Mouse (Mus musculus) hindbrain, embryonic 14.5 days (tissue): Measurements from ENCODE around the gene Clec2i. TPM values are rescaled to one million over a fixed set of nuclear protein-coding genes. Genes with fewer than 3 reads are reported as not detected.
"Not testable (repeated sequence)": the region's sequence is repeated elsewhere in the genome, so short reads cannot be mapped to it uniquely, and the experiment has no call there.

Experiments
- ATAC-seq: fragments of 200-750 bp; cut with Nextera tagmentation; 2 replicates; pipeline ENCODE4 v1.8.0; 2017; ENCODE audit warnings: moderate number of reproducible peaks, mild to moderate bottlenecking, moderate TSS enrichment, moderate library complexity; ENCODE audit not compliant: low FRiP score
- DNase-seq: peaks from one replicate; pipeline ENCODE4 v3.0.0-alpha.2; 2015; ENCODE audit warnings: low spot score
- H3K27ac ChIP-seq: fragments of 300-500 bp; sonication (generic); 2 replicates; pipeline ENCODE4 v1.5.1; 2014; ENCODE audit warnings: mild to moderate bottlenecking, moderate library complexity
- H3K27me3 ChIP-seq: fragments of 300-500 bp; sonication (generic); 2 replicates; pipeline ENCODE4 v1.6.1; 2014; ENCODE audit warnings: mild to moderate bottlenecking, low read length, mixed read lengths; ENCODE audit not compliant: control insufficient read depth, insufficient read depth
- H3K36me3 ChIP-seq: fragments of 300-500 bp; sonication (generic); replicated peaks from 2 replicates; pipeline ENCODE4 v1.6.1; 2014; ENCODE audit not compliant: control insufficient read depth, insufficient read depth
- H3K4me1 ChIP-seq: fragments of 300-500 bp; sonication (generic); replicated peaks from 2 replicates; pipeline ENCODE4 v1.6.1; 2014; ENCODE audit warnings: antibody characterized with exemption, low read length, mixed read lengths; ENCODE audit not compliant: control insufficient read depth, insufficient read depth
- H3K4me2 ChIP-seq: fragments of 300-500 bp; sonication (generic); replicated peaks from 2 replicates; pipeline ENCODE4 v1.6.1; 2014; ENCODE audit warnings: mild to moderate bottlenecking, moderate library complexity
- H3K4me3 ChIP-seq: fragments of 300-500 bp; sonication (generic); replicated peaks from 2 replicates; pipeline ENCODE4 v1.5.1; 2014; ENCODE audit warnings: mild to moderate bottlenecking, low read length
- H3K9ac ChIP-seq: fragments of 300-500 bp; sonication (generic); 2 replicates; pipeline ENCODE4 v1.6.1; 2014
- H3K9me3 ChIP-seq: fragments of 300-500 bp; sonication (generic); 2 replicates; pipeline ENCODE4 v1.6.1; 2016; ENCODE audit warnings: low read length; ENCODE audit not compliant: control insufficient read depth
- WGBS: fragments of 180-500 bp; shearing (Covaris S2); extraction: QIAGEN DNeasy Blood & Tissue Kit; methylation state at CpG from one replicate; pipeline ENCODE4 v1.1.7; 2014; 5-methylcytosine and 5-hydroxymethylcytosine counted together
- polyA plus RNA-seq: library from polyadenylated mRNA; unstranded; fragments of >200 nt; fragmentation: Nextera tagmentation; extraction: Ambion mirVana; gene quantifications from 2 replicates; pipeline ENCODE4 v1.2.1, GENCODE M21; 2014

Gene Clec2i
- polyA plus RNA-seq = not detected in 2 replicates

DNA sequence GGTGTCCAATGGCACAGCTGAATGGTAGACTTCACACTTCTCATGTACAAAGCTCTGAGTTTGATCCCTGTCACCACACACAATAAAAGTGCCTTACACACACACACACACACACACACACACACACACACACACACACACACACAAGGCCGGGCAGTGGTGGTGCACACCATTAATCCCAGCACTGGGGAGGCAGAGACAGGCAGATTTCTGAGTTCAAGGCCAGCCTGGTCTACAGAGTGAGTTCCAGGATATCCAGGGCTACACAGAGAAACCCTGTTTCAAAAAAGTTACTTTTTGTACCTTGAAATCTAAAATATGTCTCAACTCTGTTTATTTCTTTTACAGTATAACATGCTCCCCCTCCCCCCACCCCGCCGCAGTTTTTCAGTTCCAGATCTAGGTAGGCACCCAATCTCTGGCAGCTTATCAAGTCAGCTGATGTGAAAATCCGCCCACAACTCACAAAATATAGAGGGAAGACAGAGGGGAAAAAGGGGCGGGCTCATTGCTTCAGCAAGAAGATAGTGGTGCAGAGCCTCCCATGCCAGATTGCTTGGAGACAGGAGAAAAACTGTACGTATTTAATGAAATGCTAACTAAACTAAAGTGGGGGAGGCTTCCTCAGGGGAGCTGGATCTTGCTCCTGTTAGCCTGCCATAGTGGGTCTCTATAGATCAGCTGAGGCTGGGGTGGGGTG, at the start of gene Clec2i:
TSS of gene Clec2i (plus strand) at position 498 of the 700 bp plus-strand sequence.
- not testable (repeated sequence) for H3K9ac ChIP-seq, H3K4me1 ChIP-seq, H3K36me3 ChIP-seq, ATAC-seq, H3K9me3 ChIP-seq, H3K4me3 ChIP-seq, DNase-seq, H3K27ac ChIP-seq, H3K27me3 ChIP-seq, H3K4me2 ChIP-seq
- WGBS = 87% methylated on average over 6 of the region's 6 CpGs

DNA sequence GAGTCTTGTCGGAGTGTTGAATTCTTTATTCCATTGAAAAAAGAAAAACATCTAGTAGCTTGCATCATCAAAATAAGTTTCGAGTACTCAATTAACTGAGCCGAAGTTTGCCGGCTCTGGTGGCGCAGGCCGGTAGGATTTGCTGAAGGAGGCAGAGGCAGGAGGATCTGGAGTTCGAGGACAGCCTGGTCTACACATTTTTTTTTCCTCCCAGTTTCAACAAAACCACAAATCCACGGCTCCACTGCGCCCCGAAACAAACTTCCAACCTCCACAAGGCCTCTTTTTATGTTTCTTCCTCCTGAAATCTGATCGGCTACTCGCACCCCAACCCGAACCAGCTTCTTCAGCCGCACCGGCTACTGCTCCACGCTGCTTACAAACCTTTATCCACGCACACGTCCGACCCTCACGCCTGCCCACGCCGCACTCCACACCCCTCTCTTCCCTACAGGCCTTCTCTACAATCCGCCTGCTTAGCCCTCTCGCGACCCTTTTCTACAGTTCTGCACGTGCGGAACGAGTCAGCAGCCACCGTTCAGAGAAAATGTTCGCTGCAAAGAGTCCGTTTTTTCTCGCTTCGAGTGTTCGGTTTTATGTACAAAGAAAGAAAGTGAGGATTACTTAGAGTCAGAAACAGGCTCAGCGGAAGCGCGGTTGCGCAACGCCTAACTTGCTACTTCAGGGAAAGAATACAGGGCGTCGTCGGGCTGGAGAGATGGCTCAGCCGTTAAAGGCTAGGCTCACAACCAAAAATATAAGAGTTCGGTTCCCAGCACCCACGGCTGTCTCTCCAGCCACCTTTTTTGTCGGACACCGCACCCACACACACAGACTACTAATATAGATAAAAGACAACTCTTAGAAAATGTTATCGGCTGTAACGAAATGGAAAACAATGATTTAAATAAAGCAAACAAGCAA, 48.8 kb upstream of the Clec2i start:
- no peaks in the 10 kb centered on the region for H3K9me3 ChIP-seq
- H3K9ac ChIP-seq = peak overlapping the region; percentile 89
- DNase-seq = peak; percentile 99
- H3K4me1 ChIP-seq = 0 out of 2 replicates have a peak, but pooled peaks cover 14% of the 10 kb centered on the region
- peak overlapping the region; percentile 67 for H3K4me2 ChIP-seq
- H3K4me3 ChIP-seq = peak overlapping the region; percentile 89
- 0% methylated on average over 49 of the region's 49 CpGs for WGBS
- no peaks in the 10 kb centered on the region for H3K27me3 ChIP-seq
- peak; percentile 59 for ATAC-seq
- H3K36me3 ChIP-seq = no peaks in the 10 kb centered on the region
- peak overlapping the region; percentile 92 for H3K27ac ChIP-seq

DNA sequence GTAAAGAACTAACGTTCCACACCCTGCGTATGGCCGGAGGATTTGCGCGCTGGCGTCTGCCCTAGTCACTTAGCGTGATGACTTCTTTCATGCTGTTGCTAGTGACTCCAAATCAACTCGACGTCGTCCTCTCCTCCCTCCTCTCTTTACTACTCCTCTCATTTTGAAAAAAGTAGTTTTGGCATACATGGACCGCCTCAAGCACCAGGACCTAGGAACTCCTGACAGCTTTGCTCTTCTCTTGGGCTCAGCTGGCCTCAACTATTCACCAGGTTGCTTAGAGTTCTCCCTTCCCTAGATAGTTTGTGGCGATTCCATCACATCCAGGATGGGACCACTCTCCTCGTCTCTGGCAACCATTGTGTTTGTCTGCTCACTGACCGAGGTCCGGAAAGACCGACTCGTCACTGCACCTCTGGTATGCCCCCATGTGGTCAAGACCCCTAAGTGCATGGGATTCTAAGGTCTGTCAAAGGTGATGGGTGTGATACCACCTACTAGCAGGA, 48.1 kb upstream of the Clec2i start:
- H3K9me3 ChIP-seq = no peaks in the 10 kb centered on the region
- peak overlapping the region; percentile 89 for H3K4me3 ChIP-seq
- H3K36me3 ChIP-seq = no peaks in the 10 kb centered on the region
- WGBS = under 1% methylated on average over 17 of the region's 17 CpGs
- peak overlapping the region; percentile 89 for H3K9ac ChIP-seq
- ATAC-seq = peak; percentile 7; the same call in 1 of the 2 replicates
- peak overlapping the region; percentile 92 for H3K27ac ChIP-seq
- no peaks in the 10 kb centered on the region for H3K27me3 ChIP-seq
- peak overlapping the region; percentile 67 for H3K4me2 ChIP-seq
- peak; percentile 76 for DNase-seq
- H3K4me1 ChIP-seq = 0 out of 2 replicates have a peak, but pooled peaks cover 18% of the 10 kb centered on the region

DNA sequence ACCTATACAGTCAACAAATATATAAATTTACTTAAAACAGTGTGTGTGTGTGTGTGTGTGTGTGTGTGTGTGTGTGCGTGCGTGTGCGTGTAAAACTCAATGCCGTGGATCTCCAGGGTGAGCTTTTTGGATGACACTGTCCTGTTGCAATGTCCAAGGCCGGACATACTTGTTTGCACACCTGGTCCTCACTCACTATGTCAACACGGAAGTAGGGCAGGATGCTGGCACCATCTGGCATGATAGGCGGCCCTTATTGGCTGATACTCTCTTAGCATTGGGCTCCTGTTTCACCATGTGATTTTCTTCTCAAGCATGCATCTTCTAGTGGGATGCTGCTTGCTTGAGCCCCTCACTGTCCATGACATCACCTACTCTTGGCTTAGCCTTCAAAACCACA, 47.5 kb upstream of the Clec2i start:
- WGBS = 71% methylated on average over 7 of the region's 7 CpGs
- no peaks in the 10 kb centered on the region for H3K27me3 ChIP-seq
- peak overlapping the region; percentile 67 for H3K4me2 ChIP-seq
- H3K4me3 ChIP-seq = peak overlapping the region; percentile 89; the same call in 1 of the 2 replicates
- 0 out of 2 replicates have a peak overlapping the region, but pooled peaks have one; percentile 89 for H3K9ac ChIP-seq
- H3K27ac ChIP-seq = no peak overlapping the region
- DNase-seq = no peak
- H3K4me1 ChIP-seq = 0 out of 2 replicates have a peak, but pooled peaks cover 23% of the 10 kb centered on the region
- ATAC-seq = no peak
- no peaks in the 10 kb centered on the region for H3K36me3 ChIP-seq
- H3K9me3 ChIP-seq = no peaks in the 10 kb centered on the region

DNA sequence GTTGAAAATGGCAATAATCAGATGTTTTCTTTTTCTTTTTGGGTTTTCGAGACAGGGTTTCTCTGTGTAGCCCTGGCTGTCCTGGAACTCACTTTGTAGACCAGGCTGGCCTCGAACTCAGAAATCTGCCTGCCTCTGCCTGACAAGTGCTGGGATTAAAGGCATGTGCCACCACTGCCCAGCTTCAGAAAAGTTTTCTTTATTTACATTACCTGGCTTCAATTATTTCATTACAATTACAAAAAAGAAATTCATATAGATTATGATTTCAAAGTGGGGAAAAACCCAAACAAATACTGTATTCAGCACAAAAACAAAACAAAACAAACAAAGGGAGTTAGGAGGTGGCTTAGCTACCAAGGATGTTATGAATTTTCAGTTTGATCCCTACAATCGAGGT, 46.7 kb upstream of the Clec2i start:
- not testable (repeated sequence) for H3K27ac ChIP-seq, H3K27me3 ChIP-seq, DNase-seq, H3K9me3 ChIP-seq, H3K4me3 ChIP-seq, H3K4me2 ChIP-seq, ATAC-seq, H3K9ac ChIP-seq, H3K36me3 ChIP-seq
- 88% methylated on average over 3 of the region's 3 CpGs for WGBS
- H3K4me1 ChIP-seq = 0 out of 2 replicates have a peak, but pooled peaks cover 23% of the 10 kb centered on the region

DNA sequence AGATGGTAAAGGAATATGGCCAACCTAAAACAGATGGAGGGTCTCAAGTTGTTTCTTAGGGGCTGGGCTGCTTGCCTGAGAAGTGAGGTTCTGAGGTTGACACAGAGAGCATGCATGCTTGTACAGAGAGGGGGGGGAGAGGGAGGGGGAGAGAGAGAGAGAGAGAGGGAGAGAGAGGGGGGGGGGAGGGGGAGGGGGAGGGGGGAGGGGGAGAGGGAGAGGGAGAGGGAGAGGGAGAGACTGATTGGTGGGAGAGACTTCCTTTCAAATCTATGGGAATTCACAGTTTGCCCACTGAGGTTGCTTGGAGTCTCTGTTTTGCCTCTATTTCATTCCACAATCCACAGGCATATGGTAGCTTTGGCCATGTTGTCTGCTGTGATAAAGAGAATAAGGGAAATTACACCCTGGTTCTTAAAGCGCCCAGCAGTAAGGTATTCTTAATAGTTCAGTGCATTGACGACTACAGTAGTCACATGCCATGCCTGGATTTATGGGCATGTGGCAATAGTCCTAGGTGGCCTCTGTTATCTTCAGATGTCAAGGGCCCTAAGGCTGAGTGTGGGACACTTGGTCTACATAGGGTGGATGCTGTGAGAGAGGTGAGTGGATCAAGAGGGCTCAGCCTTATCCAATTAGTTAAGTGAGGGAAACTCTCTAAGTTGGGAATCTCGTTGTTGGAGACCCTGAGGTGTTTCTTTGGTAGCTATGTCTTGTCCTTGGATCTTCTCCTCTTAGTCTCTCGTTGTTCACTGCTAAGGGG, 45.9 kb upstream of the Clec2i start:
- DNase-seq (peak; percentile 29), ATAC-seq (no peak)
- peak overlapping the region; percentile 80 for H3K4me2 ChIP-seq
- 52% methylated on average over 4 of the region's 4 CpGs for WGBS
- no peaks in the 10 kb centered on the region for H3K36me3 ChIP-seq
- H3K27me3 ChIP-seq = no peaks in the 10 kb centered on the region
- no peak overlapping the region for H3K27ac ChIP-seq
- H3K9ac ChIP-seq = peak overlapping the region; percentile 70
- H3K4me1 ChIP-seq = 0 out of 2 replicates have a peak, but pooled peaks cover 23% of the 10 kb centered on the region
- H3K4me3 ChIP-seq = peak overlapping the region; percentile 65
- no peaks in the 10 kb centered on the region for H3K9me3 ChIP-seq

DNA sequence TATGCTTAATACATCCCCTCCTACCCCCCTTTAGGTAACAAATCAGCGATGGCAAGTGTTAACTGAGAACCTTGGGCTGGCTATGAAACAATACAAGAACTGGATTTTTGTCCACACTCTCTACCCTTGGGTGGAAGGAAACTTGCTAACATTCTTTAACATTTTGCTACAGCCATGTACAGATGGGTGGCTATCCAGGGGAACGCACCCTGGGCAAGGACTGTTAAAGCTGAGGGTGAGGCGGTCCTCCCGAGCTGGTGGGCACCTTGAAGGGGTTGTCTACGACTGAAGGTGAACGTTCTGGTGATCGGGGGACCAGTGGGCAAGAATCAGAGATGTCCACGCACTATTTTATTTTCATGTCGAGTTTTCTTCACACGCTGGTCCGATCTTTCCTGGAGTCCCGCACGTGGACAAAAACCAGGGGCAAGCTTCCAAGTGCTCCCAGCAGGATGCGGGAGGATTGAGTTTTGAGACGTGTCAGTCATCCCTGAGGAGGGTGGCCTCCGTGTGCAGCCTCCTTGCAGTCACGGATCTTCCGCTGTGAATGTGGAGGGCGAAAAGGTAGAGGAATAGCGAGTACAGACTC, 44.9 kb upstream of the Clec2i start:
- H3K36me3 ChIP-seq = no peaks in the 10 kb centered on the region
- H3K27ac ChIP-seq = peak overlapping the region; percentile 88
- H3K4me2 ChIP-seq = peak overlapping the region; percentile 80
- WGBS = under 1% methylated on average over 20 of the region's 20 CpGs
- H3K9me3 ChIP-seq = no peaks in the 10 kb centered on the region
- DNase-seq (peak; percentile 60), ATAC-seq (no peak)
- H3K27me3 ChIP-seq = no peaks in the 10 kb centered on the region
- peak overlapping the region; percentile 70 for H3K9ac ChIP-seq
- 0 out of 2 replicates have a peak, but pooled peaks cover 23% of the 10 kb centered on the region for H3K4me1 ChIP-seq
- peak overlapping the region; percentile 65 for H3K4me3 ChIP-seq

DNA sequence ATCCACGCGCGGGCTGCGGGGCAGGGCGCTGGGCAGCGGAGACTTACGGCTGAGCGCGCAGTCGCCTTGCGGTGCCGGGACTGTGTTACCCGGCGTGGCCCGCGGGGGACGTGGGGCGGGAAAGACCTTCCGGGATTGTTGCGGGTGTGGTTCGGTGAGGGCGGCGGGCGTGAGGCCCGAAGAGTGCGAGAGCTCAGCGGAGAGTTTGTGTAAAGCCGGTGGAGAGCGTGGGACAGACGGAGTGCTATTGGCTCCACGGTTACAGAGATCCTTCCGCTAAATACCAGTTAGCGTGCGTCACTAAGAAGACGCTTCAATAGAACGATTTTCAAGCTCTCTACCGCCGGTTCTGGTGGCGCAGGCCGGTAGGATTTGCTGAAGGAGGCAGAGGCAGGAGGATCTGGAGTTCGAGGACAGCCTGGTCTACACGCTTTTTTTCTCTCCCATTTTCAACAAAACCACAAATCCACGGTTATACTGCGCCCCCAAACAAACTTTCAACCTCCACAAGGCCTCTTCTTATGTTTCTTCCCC, 44.4 kb upstream of the Clec2i start:
- peak; percentile 85 for ATAC-seq
- Histone ChIP-seq H3K9me3 (no peaks in the 10 kb centered on the region), H3K4me1 (0 out of 2 replicates have a peak, but pooled peaks cover 23% of the 10 kb centered on the region), H3K27ac (peak overlapping the region; percentile 93), H3K27me3 (no peaks in the 10 kb centered on the region), H3K4me2 (peak overlapping the region; percentile 80), H3K36me3 (no peaks in the 10 kb centered on the region), H3K9ac (peak overlapping the region; percentile 82), H3K4me3 (peak overlapping the region; percentile 65)
- DNase-seq = peak; percentile 100
- WGBS = 0% methylated on average over 44 of the region's 44 CpGs
